Mouse (Mus musculus) bone marrow macrophage, adult 2 months (primary cell): Measurements from ENCODE around the gene Asb1.

Source experiments
- CTCF ChIP-seq: IDR thresholded peaks from 2 replicates; pipeline ENCODE4 v1.5.1; 2012; ENCODE audit warnings: low read depth, mild to moderate bottlenecking, low read length, moderate library complexity
- POLR2A ChIP-seq: IDR thresholded peaks from 2 replicates; pipeline ENCODE4 v1.6.1; 2012; ENCODE audit warnings: mild to moderate bottlenecking, low read depth, low read length, borderline replicate concordance

DNA sequence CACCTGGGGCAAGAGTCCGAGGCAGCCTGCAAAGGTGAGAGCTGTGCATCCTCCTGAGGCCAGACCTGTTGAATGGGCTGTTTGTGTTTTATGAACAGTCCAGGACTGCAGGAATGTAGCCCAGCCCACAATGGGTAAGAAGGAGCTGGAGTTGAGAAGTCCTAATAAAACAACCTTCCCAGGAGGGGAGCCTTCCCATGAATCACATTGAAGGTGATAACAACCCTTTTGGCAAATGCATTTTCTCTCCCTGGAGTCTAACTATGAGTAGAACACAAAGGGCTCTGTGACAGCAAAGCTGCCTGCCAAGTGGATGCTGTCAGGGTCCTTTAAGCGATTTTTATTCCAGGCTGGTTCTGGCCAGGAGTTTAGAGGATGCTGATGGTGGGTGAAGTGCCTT lies 40.9 kb downstream of the Asb1 start:
- TF ChIP-seq POLR2A (no peak), CTCF (no peak)
